Mouse (Mus musculus): Measurements from ENCODE around the gene Atp2a3. TPM values are rescaled to one million over a fixed set of nuclear protein-coding genes. Genes with fewer than 3 reads are reported as not detected.

Atp2a3 gene
- polyA plus RNA-seq, 1 experiment from 2014 or later, result 2.5 TPM

GRCm38 (mm10) chr11:73009531-73010274 lies 48.7 kb downstream of the Atp2a3 start:
- H3K27ac ChIP-seq (replicated peaks), result no peak overlapping the region
- peaks cover 2% of the 10 kb centered on the region; the same call in 1 of the 2 replicates for H3K4me1 ChIP-seq (replicated peaks)
- WGBS, result 61% methylated on average over 13 of the region's 13 CpGs
- H3K9ac ChIP-seq, result peak overlapping the region; percentile 13; the same call in 1 of the 2 replicates
- no peak overlapping the region for H3K4me2 ChIP-seq
- ATAC-seq (ENCODE audit: low FRiP score, low read depth), result no peak
- no peaks in the 10 kb centered on the region for H3K36me3 ChIP-seq
- 0 out of 2 replicates have a peak, but pooled peaks cover 2% of the 10 kb centered on the region for H3K27me3 ChIP-seq
- H3K4me3 ChIP-seq, result no peak overlapping the region
- no peaks in the 10 kb centered on the region for H3K9me3 ChIP-seq

GRCm38 (mm10) chr11:73013981-73014380 lies 53.0 kb downstream of the Atp2a3 start:
- Histone ChIP-seq H3K36me3 (no peaks in the 10 kb centered on the region), H3K27me3 (0 out of 2 replicates have a peak, but pooled peaks cover 7% of the 10 kb centered on the region), H3K9me3 (no peaks in the 10 kb centered on the region), H3K27ac (replicated peaks) (no peak overlapping the region), H3K4me2 (no peak overlapping the region), H3K9ac (no peak overlapping the region), H3K4me1 (replicated peaks) (peaks cover 22% of the 10 kb centered on the region), H3K4me3 (no peak overlapping the region)
- no peak for ATAC-seq (ENCODE audit: low FRiP score, low read depth)
- 57% methylated on average over 5 of the region's 5 CpGs for WGBS

- Histone ChIP-seq H3K36me3 (no peaks in the 10 kb centered on the region), H3K4me3 (no peak overlapping the region), H3K9me3 (no peaks in the 10 kb centered on the region), H3K27ac (replicated peaks) (peak overlapping the region; percentile 48; the same call in 1 of the 2 replicates), H3K4me2 (no peak overlapping the region), H3K4me1 (replicated peaks) (peaks cover 29% of the 10 kb centered on the region), H3K9ac (no peak overlapping the region), H3K27me3 (0 out of 2 replicates have a peak, but pooled peaks cover 7% of the 10 kb centered on the region)
- WGBS, result 61% methylated on average over 4 of the region's 4 CpGs
- ATAC-seq (ENCODE audit: low FRiP score, low read depth), result no peak
Measured at GRCm38 (mm10) chr11:73014831-73015344, 53.9 kb downstream of the Atp2a3 start.

GRCm38 (mm10) chr11:73015391-73016102 lies 54.6 kb downstream of the Atp2a3 start:
- no peaks in the 10 kb centered on the region for H3K9me3 ChIP-seq
- ATAC-seq (ENCODE audit: low FRiP score, low read depth), result no peak
- peaks cover 34% of the 10 kb centered on the region for H3K4me1 ChIP-seq (replicated peaks)
- peaks cover 10% of the 10 kb centered on the region; the same call in 1 of the 2 replicates for H3K27me3 ChIP-seq
- H3K9ac ChIP-seq, result no peak overlapping the region
- WGBS, result 62% methylated on average over 5 of the region's 5 CpGs
- H3K36me3 ChIP-seq, result no peaks in the 10 kb centered on the region
- H3K27ac ChIP-seq (replicated peaks), result peak overlapping the region; percentile 48
- H3K4me3 ChIP-seq, result no peak overlapping the region
- H3K4me2 ChIP-seq, result no peak overlapping the region

GRCm38 (mm10) chr11:73016103-73016420 lies 55.1 kb downstream of the Atp2a3 start:
- Histone ChIP-seq H3K9me3 (no peaks in the 10 kb centered on the region), H3K36me3 (no peaks in the 10 kb centered on the region), H3K27ac (replicated peaks) (peak overlapping the region; percentile 17; the same call in 1 of the 2 replicates), H3K27me3 (peaks cover 10% of the 10 kb centered on the region; the same call in 1 of the 2 replicates), H3K4me3 (no peak overlapping the region), H3K9ac (no peak overlapping the region), H3K4me1 (replicated peaks) (peaks cover 34% of the 10 kb centered on the region), H3K4me2 (no peak overlapping the region)
- WGBS, result 64% methylated on average over 6 of the region's 6 CpGs
- no peak for ATAC-seq (ENCODE audit: low FRiP score, low read depth)

- peak within 1 kb of the TSS; percentile 94 for H3K4me2 ChIP-seq
- under 1% methylated on average over 57 of the region's 57 CpGs for WGBS
Measured at GRCm38 (mm10) chr11:73018471-73019146, 57.6 kb downstream of the Atp2a3 start, which contains the start of gene Camkk1. Gene Camkk1, plus strand, starts transcription at chr11:73019008.

GRCm38 (mm10) chr11:73019147-73019795 lies 58.3 kb downstream of the Atp2a3 start:
- peak overlapping the region; percentile 76 for H3K9ac ChIP-seq
- H3K4me2 ChIP-seq, result peak overlapping the region; percentile 94
- WGBS, result 1% methylated on average over 45 of the region's 46 CpGs
- H3K27me3 ChIP-seq, result peaks cover 10% of the 10 kb centered on the region; the same call in 1 of the 2 replicates
- peaks cover 36% of the 10 kb centered on the region for H3K4me1 ChIP-seq (replicated peaks)
- H3K4me3 ChIP-seq, result peak overlapping the region; percentile 84
- H3K9me3 ChIP-seq, result no peaks in the 10 kb centered on the region
- peak; percentile 68 for ATAC-seq (ENCODE audit: low FRiP score, low read depth)
- peak overlapping the region; percentile 80 for H3K27ac ChIP-seq (replicated peaks)
- H3K36me3 ChIP-seq, result no peaks in the 10 kb centered on the region

More at GRCm38 (mm10) chr11:73018471-73019146, 57.6 kb downstream of the Atp2a3 start, which contains the start of gene Camkk1:
- no peaks in the 10 kb centered on the region for H3K36me3 ChIP-seq
- peak; percentile 93 for ATAC-seq (ENCODE audit: low FRiP score, low read depth)
- H3K27me3 ChIP-seq, result peaks cover 10% of the 10 kb centered on the region; the same call in 1 of the 2 replicates
- H3K27ac ChIP-seq (replicated peaks), result peak within 1 kb of the TSS; percentile 80
- no peaks in the 10 kb centered on the region for H3K9me3 ChIP-seq
- H3K4me3 ChIP-seq, result peak within 1 kb of the TSS; percentile 84
- peak within 1 kb of the TSS; percentile 76 for H3K9ac ChIP-seq
- peaks cover 34% of the 10 kb centered on the region for H3K4me1 ChIP-seq (replicated peaks)

GRCm38 (mm10) chr11:73020953-73021800 lies 60.2 kb downstream of the Atp2a3 start:
- H3K9me3 ChIP-seq, result no peaks in the 10 kb centered on the region
- 0 out of 2 replicates have a peak overlapping the region, but pooled peaks have one; percentile 3 for H3K9ac ChIP-seq
- no peak for ATAC-seq (ENCODE audit: low FRiP score, low read depth)
- no peak overlapping the region for H3K27ac ChIP-seq (replicated peaks)
- no peaks in the 10 kb centered on the region; the same call in 1 of the 2 replicates for H3K36me3 ChIP-seq
- H3K4me3 ChIP-seq, result no peak overlapping the region
- peaks cover 10% of the 10 kb centered on the region; the same call in 1 of the 2 replicates for H3K27me3 ChIP-seq
- H3K4me1 ChIP-seq (replicated peaks), result peaks cover 23% of the 10 kb centered on the region
- H3K4me2 ChIP-seq, result no peak overlapping the region
- WGBS, result 58% methylated on average over 7 of the region's 7 CpGs

GRCm38 (mm10) chr11:73023099-73023498 lies 62.1 kb downstream of the Atp2a3 start:
- WGBS, result 60% methylated on average over 9 of the region's 9 CpGs
- H3K9me3 ChIP-seq, result no peaks in the 10 kb centered on the region
- H3K4me2 ChIP-seq, result no peak overlapping the region
- H3K4me1 ChIP-seq (replicated peaks), result peaks cover 20% of the 10 kb centered on the region
- H3K4me3 ChIP-seq, result no peak overlapping the region
- no peak for ATAC-seq (ENCODE audit: low FRiP score, low read depth)
- H3K36me3 ChIP-seq, result peaks cover 4% of the 10 kb centered on the region; the same call in 1 of the 2 replicates
- peaks cover 3% of the 10 kb centered on the region; the same call in 1 of the 2 replicates for H3K27me3 ChIP-seq
- no peak overlapping the region for H3K27ac ChIP-seq (replicated peaks)
- no peak overlapping the region for H3K9ac ChIP-seq

- 38% methylated on average over 4 of the region's 4 CpGs for WGBS
- Histone ChIP-seq H3K4me2 (no peak overlapping the region), H3K4me3 (no peak overlapping the region), H3K9ac (no peak overlapping the region), H3K27me3 (peaks cover 3% of the 10 kb centered on the region; the same call in 1 of the 2 replicates), H3K9me3 (no peaks in the 10 kb centered on the region), H3K4me1 (replicated peaks) (peaks cover 16% of the 10 kb centered on the region), H3K27ac (replicated peaks) (no peak overlapping the region), H3K36me3 (peaks cover 7% of the 10 kb centered on the region; the same call in 1 of the 2 replicates)
- no peak for ATAC-seq (ENCODE audit: low FRiP score, low read depth)
Measured at GRCm38 (mm10) chr11:73023827-73024226, 62.9 kb downstream of the Atp2a3 start.
